Mouse (Mus musculus) gastrocnemius, adult 18-20 months (tissue): ENCODE measurements around the gene Myh14. TPM values are rescaled to one million over a fixed set of nuclear protein-coding genes. Genes with fewer than 3 reads are reported as not detected.

ENCODE experiments used
- DNase-seq: peaks from one replicate; pipeline ENCODE4 v3.0.0; 2021; ENCODE audit warnings: low spot score
- total RNA-seq, 2 experiments: library from RNA; stranded (reverse); gene quantifications; 2 replicates each; pipeline ENCODE4 v1.2.3; 2021

Gene Myh14
- total RNA-seq, 2 experiments from 2014 or later: 43.2 to 45.2 TPM

- DNase-seq: no peak
Observed at GRCm38 (mm10) chr7:44584921-44585320, 85.7 kb downstream of the Myh14 start.

DNA sequence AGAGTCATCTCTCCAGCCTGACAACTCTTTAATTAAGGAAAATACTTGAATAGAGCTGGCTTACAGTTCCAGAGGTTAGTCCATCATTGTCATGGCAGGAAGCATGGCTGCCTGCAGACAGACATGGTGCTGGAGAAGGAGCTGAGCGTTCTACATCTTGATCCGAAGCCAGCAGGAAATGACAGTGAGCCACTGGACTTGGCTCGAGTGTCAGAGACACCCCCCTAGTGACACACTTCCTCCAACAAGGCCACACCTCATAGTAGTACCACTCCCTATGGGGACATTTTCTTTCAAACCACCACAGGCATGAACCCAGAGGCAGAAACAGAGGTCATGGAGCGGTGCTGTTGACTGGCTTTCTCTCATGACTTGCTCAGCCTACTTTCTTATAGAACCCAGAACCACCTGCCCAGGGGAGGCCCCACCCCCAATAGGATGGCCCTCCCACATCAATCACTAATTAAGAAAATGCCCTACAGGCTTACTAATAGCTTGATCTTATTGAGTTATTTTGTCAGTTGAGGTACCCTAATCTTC is 86.3 kb downstream of the Myh14 start:
- DNase-seq: no peak

DNA sequence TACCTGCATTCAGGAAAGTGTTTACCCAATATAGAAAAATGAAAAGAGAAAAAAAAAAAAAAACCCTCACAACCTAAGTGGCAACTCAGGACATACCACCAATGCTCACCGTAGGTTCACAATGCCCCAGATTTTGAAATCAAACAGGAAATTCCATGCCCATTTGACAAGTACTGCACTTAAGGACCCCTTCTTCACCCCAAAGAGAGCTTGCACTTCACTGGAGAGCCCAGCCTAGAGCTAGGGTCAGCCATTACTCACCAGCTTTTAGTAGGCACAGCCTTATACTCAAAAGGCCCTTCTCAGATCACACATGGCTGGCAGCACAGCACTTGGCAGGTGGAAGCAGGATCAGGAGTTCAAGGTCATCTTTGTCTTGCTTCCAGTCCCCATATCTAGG is 87.5 kb downstream of the Myh14 start:
- no peak for DNase-seq

DNA sequence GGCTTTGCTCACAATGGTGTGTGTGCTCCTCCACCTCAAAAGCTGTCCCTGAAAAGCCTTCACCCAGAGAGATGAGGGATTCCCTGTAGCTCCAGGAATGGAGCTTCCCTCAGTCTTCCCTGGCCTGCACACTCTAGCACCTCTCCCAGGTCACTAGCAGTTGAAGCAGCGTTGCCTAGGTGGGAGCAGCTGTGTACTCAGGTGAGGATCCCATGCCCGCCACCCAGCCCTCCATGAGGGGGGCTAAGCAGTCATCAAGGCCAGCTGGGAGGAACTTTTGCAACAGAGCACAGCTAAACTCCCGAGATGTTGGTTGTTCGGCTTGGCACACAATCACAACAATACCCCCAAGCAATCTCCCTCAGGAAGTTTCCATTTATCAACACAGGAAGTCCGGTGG is 87.9 kb downstream of the Myh14 start:
- no peak for DNase-seq

- DNase-seq: no peak
Observed at GRCm38 (mm10) chr7:44581637-44582036, 89.0 kb downstream of the Myh14 start.

DNA sequence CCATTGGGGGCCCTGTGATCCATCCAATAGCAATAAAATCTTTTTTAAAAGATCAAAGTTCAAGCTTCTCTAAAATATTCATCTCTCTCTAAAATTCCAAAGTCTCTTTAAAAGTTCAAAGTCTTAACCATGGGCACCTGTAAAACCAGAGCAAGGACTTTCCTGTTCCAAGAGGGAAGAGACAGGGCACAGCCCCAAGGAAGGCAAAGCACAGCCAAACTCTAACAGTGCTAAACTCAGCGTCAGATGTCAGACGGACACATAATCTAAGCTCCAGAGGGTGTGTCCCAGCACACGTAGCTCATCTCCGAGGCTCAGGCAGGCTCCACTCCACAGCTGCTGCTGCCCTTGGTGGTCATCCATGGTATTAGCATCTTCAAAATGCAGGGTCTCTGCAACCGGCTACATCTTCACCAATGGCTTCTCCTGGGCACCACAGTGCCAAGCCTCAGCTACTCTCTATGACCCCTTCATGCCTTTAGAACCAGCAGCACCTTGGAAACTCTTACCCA is 94.3 kb downstream of the Myh14 start:
- no peak for DNase-seq

DNA sequence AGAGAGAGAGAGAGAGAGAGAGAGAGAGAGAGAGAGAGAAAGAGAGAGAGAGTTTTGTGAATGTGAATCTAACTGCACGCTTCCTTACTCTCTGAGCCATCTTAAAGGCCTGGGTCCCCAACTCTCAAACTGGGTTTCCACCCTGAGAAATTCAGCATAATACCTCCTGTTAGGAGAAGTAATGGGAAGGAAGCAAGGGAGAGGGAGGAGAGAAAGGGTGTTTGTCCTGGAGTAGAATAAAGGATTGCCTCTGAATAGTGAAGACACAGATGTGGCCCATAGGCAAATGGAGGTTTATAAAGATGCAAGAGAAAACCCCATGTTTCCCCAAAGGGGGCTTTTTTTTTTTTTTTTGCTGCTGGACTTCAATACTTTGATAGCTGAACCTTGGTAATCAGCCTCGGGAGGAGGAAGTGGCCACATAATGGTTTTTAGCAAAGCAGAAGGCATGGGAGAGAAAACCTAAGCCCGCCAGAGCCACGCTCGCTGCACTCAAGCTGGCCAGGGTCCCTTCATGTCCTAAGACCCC is 97.6 kb downstream of the Myh14 start:
- DNase-seq: no peak

GRCm38 (mm10) chr7:44572213-44572701 is 98.4 kb downstream of the Myh14 start, which contains the start of gene Napsa:
Gene Napsa, plus strand, starts transcription at chr7:44572380.
- no peak for DNase-seq

DNA sequence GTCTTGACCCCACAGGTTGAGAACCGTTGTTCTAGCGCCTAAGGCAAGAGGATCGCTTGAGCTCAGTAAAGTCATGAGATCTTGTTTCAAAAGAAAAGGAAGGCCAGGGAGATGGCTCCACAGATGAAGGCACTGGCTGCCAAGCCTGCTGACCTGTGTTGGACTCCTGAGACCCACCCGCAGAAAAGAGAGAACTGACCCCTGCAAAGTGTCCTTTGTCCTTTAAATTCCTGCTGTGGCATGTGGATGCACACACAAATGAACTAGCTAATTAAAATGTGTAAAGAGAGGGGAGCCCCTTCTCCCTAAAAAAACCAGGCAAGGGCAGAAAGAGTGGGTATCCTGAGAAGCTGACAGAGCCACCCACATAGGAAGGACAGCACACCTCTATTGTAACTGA is 98.8 kb downstream of the Myh14 start:
- DNase-seq: no peak

- DNase-seq: no peak
Observed at GRCm38 (mm10) chr7:44570989-44571388, 99.7 kb downstream of the Myh14 start.

- no peak for DNase-seq
Observed at GRCm38 (mm10) chr7:44568803-44569202, 101.8 kb downstream of the Myh14 start.

DNA sequence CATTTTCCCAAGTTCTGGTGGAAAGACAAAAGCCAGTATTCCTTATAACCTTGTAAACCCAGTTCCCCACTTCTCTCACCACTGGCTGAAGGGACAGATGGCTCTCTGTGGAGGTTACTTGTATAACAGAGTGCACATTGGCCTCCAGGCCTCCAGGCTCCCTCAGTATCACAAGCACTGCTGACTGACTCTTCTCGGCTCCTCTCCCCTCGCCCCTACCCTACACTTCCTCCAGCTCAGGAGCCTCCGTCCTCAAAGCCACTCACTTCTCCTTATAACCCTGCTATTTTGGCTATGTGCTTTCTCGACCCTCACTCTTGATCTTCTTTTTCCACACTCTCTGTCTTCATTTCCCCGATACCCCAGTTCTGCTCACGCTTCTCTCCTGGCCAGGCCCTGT is 105.2 kb downstream of the Myh14 start:
- DNase-seq: no peak

DNA sequence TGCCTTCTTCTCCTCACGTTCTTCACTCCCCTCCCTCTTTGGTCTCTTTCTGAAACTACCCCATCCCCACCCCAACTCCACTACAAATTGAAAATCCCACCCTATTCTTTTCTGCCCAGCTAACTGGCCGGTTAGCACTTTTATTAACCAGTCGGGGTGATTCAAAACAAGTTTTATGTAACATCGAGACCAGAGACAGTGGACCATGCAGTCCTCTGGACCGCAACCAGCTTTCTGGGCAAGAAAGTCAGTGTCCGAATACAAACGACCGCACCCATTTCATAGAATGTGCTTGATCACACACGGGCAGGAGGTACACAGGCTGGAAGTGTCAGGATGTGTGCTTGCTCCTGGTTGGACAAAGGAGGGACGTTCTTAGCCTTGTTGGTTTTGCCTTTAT is 106.2 kb downstream of the Myh14 start:
- DNase-seq: no peak

GRCm38 (mm10) chr7:44563284-44563683 is 107.4 kb downstream of the Myh14 start:
- no peak for DNase-seq

DNA sequence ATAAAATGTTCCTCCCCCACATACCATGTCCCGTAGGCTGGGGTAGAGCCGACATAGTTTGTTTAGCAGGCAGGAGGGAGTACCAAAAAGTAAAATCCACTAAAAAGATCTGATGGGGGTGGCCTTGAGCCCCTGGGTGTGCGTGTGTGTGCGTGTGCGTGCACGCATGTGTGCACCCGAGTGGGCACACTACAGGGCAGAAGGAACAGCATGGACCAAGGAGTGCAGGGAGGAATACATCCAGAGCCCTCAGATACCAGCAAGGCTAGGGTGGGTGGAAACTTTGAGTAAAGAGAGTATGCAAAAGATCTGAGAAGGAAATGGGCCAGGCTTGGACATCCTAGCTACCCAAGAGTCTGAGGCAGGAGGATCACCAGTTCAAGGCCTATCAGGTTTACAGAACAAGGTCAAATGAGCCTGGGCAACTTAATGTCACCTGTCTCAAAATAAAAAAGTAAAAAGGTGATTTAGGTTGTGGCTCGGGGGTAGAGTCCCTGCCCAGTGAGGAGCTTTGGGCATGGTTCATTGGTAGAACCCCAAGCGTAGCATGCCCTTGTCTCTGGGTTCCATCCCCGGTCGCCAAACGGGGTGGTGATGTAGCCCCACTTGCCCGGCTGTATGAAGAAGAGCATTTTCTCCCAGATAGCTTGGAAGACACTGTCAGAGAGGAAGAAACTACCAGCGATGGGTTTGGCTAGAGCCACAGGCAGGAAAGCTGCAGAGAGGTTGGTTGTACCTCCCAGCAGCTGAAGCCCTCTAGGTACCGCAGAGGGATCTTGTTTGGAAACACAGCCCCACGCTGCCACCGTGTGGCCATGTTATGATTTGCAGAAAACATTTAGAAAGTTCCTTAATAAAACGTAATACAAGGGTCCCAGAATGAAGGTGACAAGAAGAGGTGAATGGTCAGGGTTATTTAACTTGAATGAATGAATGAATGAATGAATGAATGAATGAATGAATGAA is 109.9 kb downstream of the Myh14 start:
- peak; percentile 75 for DNase-seq

DNA sequence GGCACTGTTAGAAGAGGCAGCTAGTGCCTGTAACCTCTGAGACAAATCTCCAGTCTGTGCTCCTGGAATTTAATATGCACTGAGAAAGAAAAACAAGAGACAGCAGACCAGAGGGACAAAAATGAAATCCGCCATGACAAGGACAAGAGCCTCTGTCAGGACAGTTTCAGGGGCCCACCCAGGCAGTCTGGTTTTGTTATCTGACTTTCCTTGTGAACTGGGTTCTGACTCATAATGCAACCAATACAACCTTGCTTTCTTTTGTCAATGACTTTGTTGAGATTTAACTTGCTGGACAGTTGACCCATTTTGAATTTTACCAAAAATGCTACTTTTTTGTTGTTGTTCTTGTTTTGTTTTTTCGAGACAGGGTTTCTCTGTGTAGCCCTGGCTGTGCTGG is 113.0 kb downstream of the Myh14 start:
- no peak for DNase-seq

Other genes starting within 250 kb of the Myh14 start
- gene Lrrc4b, start 241.8 kb downstream of the Myh14 start, total RNA-seq: under 1 TPM in 1 of 2 experiments, not detected in 1; 0.12 TPM
- not detected for gene Aspdh, start 205.5 kb downstream of the Myh14 start, total RNA-seq
- 10 to 100 TPM; 49.8 to 49.9 TPM for gene Josd2, start 202.9 kb downstream of the Myh14 start, total RNA-seq
- gene Emc10, start 174.3 kb downstream of the Myh14 start, total RNA-seq: 10 to 100 TPM; 48.2 to 49.0 TPM
- gene Fam71e1, start 174.3 kb downstream of the Myh14 start, total RNA-seq: 1 to 10 TPM; 3.5 to 5.0 TPM
- gene Mybpc2, start 146.2 kb downstream of the Myh14 start, total RNA-seq: 1,000 to 10,000 TPM; 4,330 to 4,768 TPM
- gene Spib, start 138.8 kb downstream of the Myh14 start, total RNA-seq: under 1 TPM in 1 of 2 experiments, not detected in 1; 0.14 TPM
- gene Pold1, start 122.0 kb downstream of the Myh14 start, total RNA-seq: 1 to 10 TPM; 4.6 to 4.8 TPM
- 10 to 100 TPM; 42.7 to 45.2 TPM for gene Nr1h2, start 116.9 kb downstream of the Myh14 start, total RNA-seq
- gene Napsa, start 98.5 kb downstream of the Myh14 start, total RNA-seq: under 1 TPM; 0.47 to 0.91 TPM
- gene Kcnc3, start 80.2 kb downstream of the Myh14 start, total RNA-seq: 1 to 10 TPM; 3.7 to 5.1 TPM
- not detected for gene Izumo2, start 37.9 kb upstream of the Myh14 start, total RNA-seq
- gene Vrk3, start 77.6 kb upstream of the Myh14 start, total RNA-seq: 10 to 100 TPM; 19.5 to 19.8 TPM
- not detected for gene Zfp473, start 80.2 kb upstream of the Myh14 start, total RNA-seq
- gene Nup62, start 145.2 kb upstream of the Myh14 start, total RNA-seq: 10 to 100 TPM; 20.1 to 25.2 TPM
- 1 to 10 TPM; 2.3 to 3.5 TPM for gene Il4i1, start 145.5 kb upstream of the Myh14 start, total RNA-seq
- gene Atf5, start 145.8 kb upstream of the Myh14 start, total RNA-seq: 10 to 100 TPM; 62.4 to 99.0 TPM
- 100 to 1,000 TPM; 130 to 144 TPM for gene Akt1s1, start 178.1 kb upstream of the Myh14 start, total RNA-seq
- 10 to 100 TPM; 46.8 to 61.0 TPM for gene Tbc1d17, start 178.2 kb upstream of the Myh14 start, total RNA-seq
- 10 to 100 TPM; 19.2 to 20.2 TPM for gene Pnkp, start 186.3 kb upstream of the Myh14 start, total RNA-seq
- gene Ptov1, start 198.9 kb upstream of the Myh14 start, total RNA-seq: 100 to 1,000 TPM; 143 to 148 TPM
- 10 to 100 TPM; 60.5 to 62.8 TPM for gene Med25, start 221.9 kb upstream of the Myh14 start, total RNA-seq
- 10 to 100 TPM; 16.6 to 17.6 TPM for gene Fuz, start 225.2 kb upstream of the Myh14 start, total RNA-seq